Mouse (Mus musculus) adrenal gland, adult 2 months (tissue): ENCODE measurements at regions not wholly inside any gene's neighbourhood (a gene's known extent, or its start where the extent isn't known, plus 50 kb on each side); places are given as distances from the start of the nearest gene placed in this dataset.
"Not testable (repeated sequence)": the region's sequence is repeated elsewhere in the genome, so short reads cannot be mapped to it uniquely, and the experiment has no call there.

ENCODE experiments used
- DNase-seq: peaks from one replicate; pipeline ENCODE4 v3.0.0; 2021

DNA sequence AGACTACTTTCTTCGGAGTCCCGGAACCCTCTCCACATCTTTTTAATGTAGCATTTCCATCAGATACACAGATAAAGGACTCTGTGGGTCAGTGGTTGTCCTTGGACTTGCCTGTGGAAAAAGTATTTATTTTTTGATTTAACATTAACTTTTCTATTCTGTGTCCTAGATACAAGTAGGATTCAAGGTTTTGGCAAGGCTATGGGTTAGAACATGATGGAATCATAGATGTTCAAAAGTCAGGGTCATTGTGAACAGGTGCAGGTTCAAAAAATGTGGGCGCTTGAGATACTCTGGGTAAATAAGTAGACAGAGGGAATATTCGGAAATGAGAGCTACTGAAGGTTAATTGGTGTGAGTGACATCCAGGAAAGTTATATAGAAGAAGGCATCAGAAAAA is 347.7 kb downstream of the Cypt12 start:
- no peak for DNase-seq

DNA sequence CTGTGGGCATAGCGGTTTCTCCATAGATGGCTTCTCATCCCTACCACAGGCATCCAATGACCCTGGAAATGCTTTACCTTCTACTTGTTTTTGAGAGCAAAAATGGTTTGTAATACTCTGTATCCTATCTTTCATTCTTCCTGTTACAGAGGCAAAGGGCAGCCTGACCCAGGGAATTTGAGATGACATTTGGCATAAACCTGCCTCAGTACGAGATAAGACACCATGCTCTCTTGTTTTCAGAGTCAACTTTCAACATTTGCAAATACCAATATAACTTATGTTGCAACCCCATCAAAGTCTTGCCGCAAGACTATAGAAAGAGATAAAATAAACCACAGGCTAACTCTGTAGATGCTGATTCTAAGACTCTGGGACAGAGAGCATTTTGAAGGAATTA is 350.5 kb downstream of the Cypt12 start:
- DNase-seq = no peak

DNA sequence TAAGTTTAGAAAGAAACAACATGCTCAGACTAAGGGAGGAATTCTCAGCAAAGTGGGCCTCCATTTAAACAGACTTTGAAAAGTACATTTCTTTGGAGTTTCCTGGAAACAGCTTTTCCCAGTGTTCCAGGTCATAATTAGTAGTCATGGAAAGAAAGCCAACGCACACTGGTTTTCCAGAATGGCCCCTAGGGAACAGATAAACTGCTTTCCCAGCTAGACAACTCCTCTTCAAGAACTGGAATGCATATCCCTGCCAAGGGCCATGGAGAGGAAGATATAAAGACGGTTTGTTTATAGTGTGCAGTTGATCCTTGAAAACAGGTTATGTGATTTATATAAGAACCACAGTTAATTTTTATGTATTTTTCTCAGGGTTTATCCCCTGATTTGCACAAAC is 351.3 kb downstream of the Cypt12 start:
- DNase-seq = no peak

DNA sequence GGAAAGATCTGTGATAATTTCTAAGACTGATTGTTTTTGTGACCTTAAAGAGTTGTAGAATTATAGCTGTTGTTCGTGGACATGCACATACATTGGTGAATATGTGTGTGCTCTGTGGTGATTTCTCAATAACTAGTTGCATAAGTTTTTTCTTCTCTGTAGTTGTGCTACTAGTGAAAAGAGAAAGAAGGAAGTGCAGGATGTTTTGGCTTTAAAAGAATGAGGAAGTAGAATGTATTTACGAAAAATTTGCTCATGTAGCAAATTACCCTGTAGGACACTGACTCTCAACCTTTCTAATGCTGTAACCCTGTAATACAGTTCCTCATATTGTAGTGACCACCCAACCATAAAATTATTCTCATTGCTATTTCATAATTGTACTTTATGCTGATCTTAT is 371.2 kb downstream of the Cypt12 start:
- DNase-seq = no peak

DNA sequence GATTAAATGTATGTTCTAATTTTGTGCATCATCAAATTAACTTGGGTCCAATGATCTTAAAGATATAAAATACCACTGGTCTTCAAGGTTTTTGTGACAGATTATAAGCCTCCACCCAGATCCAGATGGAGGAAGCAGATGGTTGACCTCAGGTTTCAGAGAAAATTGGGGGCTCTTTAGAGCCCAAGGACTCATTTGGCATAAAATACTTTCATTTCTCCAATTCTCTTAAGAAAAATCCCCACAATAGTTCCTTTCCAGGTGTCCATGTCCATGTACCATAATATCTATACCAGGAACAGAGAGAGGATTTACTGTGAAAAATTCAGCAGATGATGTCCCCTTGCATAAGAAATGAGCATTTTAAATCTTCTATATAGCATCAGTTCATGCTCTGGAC is 385.0 kb downstream of the Cypt12 start:
- no peak for DNase-seq

DNA sequence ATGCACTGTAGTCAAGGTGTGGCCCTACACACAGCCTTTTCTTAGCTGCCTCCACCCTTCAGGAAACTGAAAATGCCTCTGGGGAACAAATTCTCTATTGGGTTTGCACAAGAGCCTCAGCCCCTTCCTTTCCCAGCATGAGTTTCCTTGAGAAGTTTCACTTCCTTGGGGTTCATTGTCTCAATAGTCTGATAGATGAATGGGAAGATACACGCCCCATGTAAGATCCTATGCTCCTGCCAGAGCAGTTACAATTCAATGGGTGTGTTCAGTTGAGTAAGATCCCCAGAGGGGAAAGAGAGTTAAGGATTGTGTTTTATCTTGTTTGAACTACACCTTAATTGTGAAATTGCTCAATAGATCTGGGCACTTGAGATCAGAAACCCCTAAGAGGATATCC is 391.0 kb downstream of the Cypt12 start:
- DNase-seq = no peak

DNA sequence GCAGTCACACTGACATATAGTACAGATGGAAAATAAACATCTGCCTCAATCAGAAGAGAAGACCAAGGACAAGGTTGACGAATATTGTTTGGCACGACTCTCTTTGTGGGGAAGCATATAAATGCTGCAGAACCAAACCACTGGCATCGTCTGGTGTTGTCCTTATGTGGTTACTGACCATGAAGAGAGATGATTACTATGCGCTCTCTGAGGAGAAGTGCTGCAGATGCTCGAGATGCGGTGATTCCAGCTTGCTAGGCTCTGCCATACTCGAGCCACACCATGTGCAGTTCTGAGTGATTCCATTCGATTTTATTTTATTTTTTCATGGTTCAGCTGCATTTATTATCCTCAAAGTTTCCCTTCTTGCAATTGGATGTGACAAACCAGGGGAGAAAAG is 393.5 kb downstream of the Cypt12 start:
- no peak for DNase-seq

DNA sequence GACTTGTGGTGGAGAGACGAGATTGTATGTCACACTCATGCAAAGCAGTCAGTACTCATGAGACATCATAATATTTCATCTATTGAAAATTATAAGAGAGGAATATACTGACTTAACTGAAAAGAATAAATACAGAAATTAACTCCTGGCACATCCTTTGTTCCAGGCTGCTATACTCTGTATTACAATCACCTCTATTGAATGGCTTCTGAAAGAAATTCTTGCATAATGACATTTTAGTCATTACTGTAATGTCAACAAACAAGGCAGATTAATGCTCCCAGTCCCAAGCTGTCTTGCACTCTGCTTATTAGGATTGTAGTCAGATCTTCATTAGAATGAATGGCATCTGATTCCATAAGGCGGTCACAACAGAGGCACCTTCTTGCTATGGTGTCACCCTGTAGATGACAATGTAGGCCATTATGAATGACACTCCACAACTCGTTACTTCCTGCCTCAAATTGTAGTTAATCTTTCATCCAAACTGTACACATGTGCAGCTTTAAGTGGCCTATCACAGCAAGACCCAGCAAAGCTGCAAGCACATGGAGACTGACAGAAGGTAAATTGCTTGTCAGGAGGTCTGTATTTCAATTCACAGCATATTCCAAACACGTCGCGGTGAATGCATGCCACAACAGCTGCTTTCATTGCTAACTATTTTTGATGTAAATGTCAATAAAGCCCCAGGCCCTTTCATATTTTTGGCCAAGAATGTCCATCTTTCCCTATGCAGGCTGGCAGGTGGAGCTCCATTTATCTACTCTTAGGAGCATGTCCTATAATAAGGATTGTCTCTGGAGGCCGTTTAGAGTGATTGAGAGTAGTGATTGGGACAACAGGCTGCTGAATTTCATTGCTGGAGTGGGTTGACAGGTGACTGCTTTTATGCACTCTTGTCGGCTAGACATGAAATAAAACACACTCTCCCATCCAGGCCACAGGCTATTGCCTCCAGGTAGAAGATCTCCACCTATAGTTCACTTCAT is 430.1 kb downstream of the Cypt12 start:
- no peak for DNase-seq

DNA sequence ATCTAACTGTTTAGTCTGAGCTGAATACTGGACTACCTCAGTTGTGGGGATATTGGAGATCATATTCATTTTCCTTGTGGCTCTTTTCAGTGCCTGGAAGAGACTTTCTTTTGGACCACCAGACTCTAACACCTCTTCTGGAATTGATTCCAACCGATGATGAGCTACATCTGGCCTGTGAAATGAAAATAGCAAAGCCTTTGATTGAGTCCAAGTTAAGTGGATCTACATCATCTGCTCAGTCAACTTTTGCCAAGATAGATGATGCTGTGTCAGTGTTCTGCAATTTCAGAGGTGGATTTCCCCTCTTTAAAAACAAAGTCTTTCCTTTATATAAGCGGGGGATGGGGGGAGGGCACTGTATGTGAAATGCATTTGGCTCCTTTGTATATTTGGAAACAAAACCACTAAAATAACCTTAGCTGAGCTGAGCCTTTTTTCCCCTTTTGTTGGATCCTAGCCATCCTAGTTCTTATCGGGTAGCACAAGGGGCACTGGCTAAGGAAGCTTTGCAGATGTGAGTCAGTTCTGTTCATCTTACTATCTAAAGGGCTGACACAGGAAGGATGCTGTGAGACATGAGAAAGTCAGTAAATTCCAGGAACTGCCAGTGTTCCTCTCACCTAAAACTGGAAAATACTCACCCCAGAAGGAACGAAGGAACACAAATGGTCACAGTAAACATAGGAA is 473.8 kb downstream of the Cypt12 start:
- DNase-seq = peak; percentile 1

DNA sequence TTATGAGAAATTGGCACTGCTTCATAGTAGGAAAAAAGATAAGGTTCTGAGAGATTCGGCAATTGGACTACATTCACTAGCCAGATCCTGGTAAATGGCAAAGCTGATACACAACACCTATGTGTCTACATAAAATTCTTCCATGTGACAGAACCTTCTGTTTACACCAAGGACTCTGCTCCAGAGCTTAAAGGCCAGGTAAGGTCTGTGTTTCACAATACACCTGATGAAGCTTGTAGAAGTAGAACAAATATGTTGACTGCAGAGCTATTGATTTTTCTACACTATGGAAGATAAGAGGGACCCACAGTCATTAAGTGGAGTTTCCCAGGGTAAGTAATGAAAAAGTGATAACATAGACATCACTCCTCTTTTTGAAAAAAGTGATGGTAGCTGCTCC is 480.7 kb downstream of the Cypt12 start:
- DNase-seq = no peak

DNA sequence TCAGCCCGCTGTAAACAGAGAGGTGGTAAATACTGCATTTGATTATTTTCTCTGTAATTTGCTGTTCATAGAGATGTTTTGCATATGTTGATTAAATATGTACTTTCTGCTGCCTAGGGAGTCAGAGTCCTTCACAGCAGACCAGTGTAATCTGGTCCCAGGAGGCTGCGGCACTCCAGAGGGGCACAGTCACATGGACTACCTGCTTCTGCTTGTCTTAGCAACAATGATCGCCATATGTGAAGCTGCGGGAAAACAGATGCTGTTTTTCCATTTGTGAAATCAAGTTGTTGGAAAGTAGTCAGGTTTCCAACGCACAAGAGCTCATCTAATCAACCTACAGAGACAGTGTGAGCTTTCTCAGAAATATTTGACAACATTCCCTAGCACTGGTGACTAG is 490.6 kb downstream of the Cypt12 start:
- no peak for DNase-seq

DNA sequence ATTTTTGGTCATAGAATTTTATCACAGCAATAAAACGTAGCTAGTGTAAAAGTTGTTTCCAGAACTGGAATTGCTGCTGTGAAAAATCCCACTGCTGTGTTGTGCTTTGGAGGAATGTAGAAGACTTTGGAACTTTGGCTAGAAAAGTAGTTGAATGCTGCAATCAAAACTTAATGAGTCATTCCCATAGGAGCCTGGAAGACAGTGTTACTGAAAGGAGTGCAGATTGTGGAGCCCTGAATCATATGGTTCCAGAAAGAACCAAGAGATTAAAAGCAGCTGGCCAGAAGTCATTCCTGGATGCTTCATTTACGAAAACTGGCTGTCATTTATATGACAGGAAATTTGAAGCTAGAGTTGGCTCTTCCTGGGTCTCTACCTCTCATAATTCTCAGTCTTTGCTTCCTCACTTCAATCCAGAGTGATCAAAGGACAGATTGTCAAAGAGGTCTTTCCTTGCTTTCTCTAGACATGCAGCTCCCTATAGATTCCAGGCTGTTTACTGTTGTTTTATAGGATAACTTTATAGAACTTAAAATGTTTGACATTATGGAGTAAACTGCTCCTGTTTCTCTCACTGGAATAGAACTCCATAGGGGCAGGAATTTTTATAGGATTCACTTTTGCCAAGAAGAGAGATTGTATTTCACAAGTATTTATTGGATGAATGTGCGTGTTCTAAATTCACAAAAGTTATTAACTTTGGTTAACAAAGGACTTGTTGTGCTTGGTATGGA is 504.2 kb downstream of the Cypt12 start:
- DNase-seq = no peak

DNA sequence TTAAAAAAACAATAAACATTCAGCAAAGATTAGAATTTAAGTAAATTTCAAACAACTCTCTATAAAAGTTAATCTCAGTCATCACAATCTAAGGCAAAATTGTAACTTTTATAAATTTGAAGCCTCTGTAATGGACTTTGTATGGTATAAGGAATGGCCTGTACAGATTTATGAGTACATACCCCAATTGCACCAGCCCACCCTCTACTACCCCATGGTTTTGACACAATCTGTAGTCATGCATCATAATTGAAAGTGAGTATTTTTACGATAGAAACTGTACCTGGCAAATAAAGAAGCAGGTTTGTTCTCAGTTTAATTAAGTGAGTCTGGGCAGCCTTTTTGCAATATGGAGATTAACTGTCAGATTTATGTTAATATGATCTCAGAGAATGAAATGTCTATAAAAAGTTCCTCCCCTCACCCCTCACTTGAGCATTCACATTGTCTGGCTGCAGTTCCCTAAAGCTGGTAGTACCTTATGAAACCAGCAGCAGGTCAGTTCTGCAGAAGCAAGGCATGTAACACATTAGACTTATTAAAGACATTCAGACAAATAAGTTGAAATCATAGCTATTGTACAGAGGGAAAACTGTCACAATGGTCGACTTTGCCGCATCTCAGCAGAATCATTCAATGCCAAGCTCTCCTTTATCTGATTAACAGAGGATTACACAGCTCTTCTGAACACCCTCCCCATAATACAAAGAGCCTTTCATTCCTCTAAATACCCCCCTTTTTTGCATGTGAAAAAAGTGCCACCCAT is 505.2 kb downstream of the Cypt12 start:
- no peak for DNase-seq

DNA sequence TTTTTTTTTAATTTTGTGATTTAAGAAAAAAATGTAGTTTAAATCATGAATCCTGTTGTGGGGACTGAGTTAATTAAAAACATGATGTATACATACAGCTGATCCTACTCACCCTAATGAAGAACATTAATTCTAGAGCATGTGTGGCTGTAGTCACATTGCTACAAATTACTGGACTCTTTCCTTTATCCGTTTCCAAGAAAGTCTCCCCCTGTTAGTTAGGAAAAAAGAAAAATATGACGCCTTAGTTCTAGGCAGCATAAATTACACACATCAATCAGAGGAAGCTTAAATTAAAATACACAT is 505.7 kb downstream of the Cypt12 start:
- DNase-seq = no peak

DNA sequence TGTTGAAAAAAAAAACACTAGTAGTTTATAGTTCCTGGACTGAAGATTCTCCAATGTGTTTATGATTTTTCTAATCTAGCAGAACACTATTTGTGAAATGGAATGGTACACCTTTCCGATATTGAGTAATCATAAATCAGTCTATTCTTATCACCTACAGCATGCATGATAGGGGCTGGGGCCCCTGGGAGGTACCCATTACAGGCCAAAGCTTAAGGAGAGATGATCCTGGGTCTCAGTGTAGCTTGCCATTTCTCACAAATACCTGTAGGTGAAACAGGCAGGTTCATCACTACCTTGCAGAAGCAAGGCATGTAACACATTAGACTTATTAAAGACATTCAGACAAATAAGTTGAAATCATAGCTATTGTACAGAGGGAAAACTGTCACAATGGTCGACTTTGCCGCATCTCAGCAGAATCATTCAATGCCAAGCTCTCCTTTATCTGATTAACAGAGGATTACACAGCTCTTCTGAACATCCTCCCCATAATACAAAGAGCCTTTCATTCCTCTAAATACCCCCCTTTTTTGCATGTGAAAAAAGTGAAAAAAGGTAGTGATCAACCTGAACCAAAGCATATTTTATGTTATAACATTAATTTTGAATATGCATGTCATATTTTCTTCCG is 506.5 kb downstream of the Cypt12 start:
- DNase-seq = not testable (repeated sequence)

DNA sequence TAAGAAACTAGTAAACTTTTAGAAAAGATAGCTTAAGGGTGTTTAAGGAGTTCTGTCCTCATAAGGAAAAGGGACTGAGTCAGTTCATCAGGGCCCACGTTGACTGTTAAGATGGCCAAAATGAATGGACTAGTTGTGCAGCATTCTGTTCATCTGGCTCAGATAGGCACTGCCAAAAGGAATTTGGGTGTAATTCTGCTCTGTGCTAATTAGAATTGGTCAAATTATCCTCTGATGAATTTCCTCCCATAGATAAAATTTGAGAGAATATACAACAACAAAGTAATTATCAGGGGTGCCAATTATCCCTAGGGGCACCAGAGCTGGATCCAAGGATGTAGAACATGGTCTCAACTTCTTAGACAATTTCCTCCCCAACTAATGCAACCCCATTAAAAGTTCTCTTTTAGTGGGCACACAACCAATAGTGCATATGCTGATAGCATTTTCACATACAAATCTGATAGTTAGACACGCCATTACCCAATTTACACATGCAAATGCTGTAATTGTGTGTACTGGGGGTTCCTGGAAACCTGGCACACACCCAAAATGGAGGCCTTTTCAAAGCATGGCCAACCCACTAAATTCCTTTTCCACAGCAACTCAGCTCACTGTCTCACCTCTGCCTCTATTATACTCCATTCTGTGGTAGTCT is 508.0 kb downstream of the Cypt12 start:
- DNase-seq = no peak

DNA sequence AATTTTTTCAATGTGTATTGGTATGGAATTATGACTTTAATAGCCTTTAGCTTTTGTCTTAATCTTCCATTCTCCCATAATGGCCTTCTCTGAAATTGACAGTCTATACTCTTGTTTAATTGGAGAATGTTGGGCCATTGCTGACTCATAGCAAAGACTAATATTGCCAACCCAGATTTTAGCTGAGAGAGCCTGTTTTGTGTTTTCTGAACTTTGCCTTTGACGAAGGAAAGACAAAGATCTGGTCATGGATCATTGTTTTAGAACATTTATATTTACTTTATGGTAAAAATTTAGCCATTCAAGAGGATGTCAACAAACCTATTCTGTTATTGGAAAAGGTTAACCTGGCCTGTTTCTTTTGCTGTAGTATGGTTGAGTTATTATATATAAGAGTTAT is 512.1 kb downstream of the Cypt12 start:
- no peak for DNase-seq

DNA sequence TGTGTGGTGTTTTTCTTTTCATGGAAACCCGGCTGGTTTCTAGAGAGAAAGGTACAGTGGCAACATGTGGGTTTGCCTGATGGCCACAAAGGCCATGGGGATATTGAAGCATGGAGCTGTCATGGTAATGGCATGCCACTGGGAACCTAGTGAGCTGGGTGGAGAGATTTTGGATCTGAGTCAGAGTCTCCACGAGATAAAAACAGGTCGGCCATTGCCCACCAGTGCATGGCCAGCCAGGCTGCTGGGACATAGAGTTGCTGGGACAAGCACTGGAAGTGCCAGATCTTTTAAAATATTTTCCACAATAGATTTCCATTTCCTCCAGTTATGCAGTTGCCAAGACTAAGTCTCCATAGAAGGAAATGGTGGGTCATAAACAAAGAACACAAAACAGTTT is 523.6 kb downstream of the Cypt12 start:
- DNase-seq = no peak

DNA sequence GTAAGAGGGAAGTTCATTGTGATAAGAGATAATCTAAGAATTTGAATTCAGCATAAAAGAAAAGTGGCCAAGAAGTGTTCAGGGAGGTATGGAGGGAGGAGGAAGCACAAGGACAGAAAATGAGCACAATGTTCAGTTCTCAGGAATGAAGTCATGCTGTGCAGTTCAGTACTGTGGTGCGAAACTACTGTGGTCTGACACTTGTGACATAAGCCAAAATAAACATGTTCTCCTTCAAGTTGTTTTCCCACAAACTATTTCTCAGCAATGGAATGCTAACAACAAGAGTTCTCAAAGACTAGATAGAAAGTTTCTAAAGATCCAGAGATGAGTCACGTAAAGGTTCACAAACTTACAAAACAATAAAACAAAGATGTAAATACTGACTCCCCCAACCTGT is 531.3 kb downstream of the Cypt12 start:
- no peak for DNase-seq

DNA sequence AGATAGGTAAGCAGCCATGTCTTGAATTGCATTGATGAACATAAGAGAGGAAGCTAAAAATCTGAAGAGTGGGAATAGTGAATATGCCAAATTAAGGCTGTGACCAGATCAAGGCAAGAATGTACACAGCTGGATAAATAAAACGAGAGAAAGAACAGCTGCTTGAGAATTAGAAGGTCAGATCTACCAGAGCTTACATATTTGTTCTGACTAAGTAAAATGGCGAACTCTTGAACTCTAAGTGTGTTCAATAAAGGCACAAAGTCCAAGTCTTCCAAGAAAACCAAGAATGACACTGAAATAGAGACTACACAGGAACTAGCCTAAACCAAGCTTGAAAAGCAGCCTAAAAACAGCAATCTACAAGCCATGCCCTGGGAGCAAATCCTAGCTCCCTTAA is 533.8 kb downstream of the Cypt12 start:
- no peak for DNase-seq

DNA sequence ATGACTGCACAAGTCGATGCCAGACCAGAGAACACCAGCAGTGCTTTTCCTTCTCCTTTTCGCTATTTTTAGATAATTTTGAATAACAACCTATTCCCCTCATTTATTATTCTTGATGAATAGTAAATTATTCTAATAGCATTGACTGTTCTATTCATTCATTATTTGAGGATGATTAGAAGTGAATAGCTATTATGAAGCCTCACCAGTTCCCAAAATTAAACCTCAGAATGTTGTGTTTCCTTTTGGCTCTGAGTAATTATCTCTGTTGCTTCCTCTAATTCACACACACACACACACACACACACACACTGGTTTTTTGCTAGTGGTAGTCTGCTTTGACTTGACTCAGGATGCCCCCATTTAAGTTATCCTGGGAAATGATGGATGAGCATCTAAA is 540.7 kb downstream of the Cypt12 start:
- DNase-seq = no peak
